Mouse (Mus musculus) heart, embryonic 10.5 days (tissue): ENCODE measurements around the gene Clstn2. TPM values are rescaled to one million over a fixed set of nuclear protein-coding genes. Genes with fewer than 3 reads are reported as not detected.

Experiments
- DNase-seq: peaks from one replicate; pipeline ENCODE4 v3.0.0-alpha.2; 2017; ENCODE audit warnings: low spot score
- H3K27ac ChIP-seq: fragments of 300-500 bp; sonication (generic); 2 replicates; pipeline ENCODE4 v1.5.1; 2016; ENCODE audit warnings: mild to moderate bottlenecking
- H3K27me3 ChIP-seq: fragments of 300-500 bp; sonication (generic); 2 replicates; pipeline ENCODE4 v1.6.1; 2016; ENCODE audit warnings: mild to moderate bottlenecking; ENCODE audit not compliant: poor library complexity, insufficient read depth, severe bottlenecking
- H3K36me3 ChIP-seq: fragments of 300-500 bp; sonication (generic); 2 replicates; pipeline ENCODE4 v1.6.1; 2016; ENCODE audit warnings: mild to moderate bottlenecking, moderate library complexity
- H3K4me1 ChIP-seq: fragments of 300-500 bp; sonication (generic); 2 replicates; pipeline ENCODE4 v1.6.1; 2016; ENCODE audit warnings: mild to moderate bottlenecking
- H3K4me3 ChIP-seq: fragments of 300-500 bp; sonication (generic); 2 replicates; pipeline ENCODE4 v1.5.1; 2016; ENCODE audit warnings: mild to moderate bottlenecking, moderate library complexity
- H3K9me3 ChIP-seq: fragments of 300-500 bp; sonication (generic); 2 replicates; pipeline ENCODE4 v1.6.1; 2016; ENCODE audit warnings: mild to moderate bottlenecking, moderate library complexity
- WGBS: fragments of 180-500 bp; shearing (Covaris S2); methylation state at CpG from one replicate; pipeline ENCODE4 v1.1.7; 2016; 5-methylcytosine and 5-hydroxymethylcytosine counted together
- polyA plus RNA-seq: library from polyadenylated mRNA; unstranded; fragments of >200 nt; fragmentation: Nextera tagmentation; extraction: Ambion mirVana; gene quantifications from 2 replicates; pipeline ENCODE4 v1.2.1, GENCODE M21; 2016

Clstn2 gene
- polyA plus RNA-seq, 1 experiment from 2014 or later, result 1.6 TPM

GRCm38 (mm10) chr9:97439872-97440636 is 592.9 kb downstream of the Clstn2 start:
- 0 out of 2 replicates have a peak, but pooled peaks cover 2% of the 10 kb centered on the region for H3K27me3 ChIP-seq
- H3K36me3 ChIP-seq, result no peaks in the 10 kb centered on the region
- H3K4me3 ChIP-seq, result no peak overlapping the region
- DNase-seq, result no peak
- 86% methylated on average over 7 of the region's 7 CpGs for WGBS
- no peak overlapping the region for H3K27ac ChIP-seq
- no peaks in the 10 kb centered on the region for H3K9me3 ChIP-seq
- no peaks in the 10 kb centered on the region for H3K4me1 ChIP-seq

DNA sequence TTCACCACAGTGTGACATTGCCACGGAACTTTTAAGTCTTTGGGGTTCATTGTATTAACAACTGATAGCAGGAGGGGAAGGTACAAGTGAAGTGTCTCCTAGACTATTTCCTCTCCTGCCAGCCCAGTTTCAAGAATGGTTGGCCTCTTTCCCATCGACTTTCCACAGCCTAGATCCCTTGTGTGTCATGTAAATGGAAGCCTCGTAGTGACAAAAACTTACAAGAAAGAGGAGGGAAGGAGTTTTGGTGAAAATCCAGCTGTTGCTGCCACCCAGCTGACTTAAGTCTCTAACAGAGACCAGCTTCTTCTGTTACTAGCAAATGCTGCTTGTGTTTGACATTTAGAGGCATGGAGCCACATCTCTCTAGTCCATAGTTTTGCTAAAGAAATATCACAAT is 598.3 kb downstream of the Clstn2 start:
- H3K4me1 ChIP-seq, result no peaks in the 10 kb centered on the region
- no peaks in the 10 kb centered on the region for H3K36me3 ChIP-seq
- no peak overlapping the region for H3K27ac ChIP-seq
- WGBS, result 60% methylated on average over 3 of the region's 3 CpGs
- no peak overlapping the region for H3K4me3 ChIP-seq
- no peak for DNase-seq
- 0 out of 2 replicates have a peak, but pooled peaks cover 2% of the 10 kb centered on the region for H3K27me3 ChIP-seq
- no peaks in the 10 kb centered on the region for H3K9me3 ChIP-seq

DNA sequence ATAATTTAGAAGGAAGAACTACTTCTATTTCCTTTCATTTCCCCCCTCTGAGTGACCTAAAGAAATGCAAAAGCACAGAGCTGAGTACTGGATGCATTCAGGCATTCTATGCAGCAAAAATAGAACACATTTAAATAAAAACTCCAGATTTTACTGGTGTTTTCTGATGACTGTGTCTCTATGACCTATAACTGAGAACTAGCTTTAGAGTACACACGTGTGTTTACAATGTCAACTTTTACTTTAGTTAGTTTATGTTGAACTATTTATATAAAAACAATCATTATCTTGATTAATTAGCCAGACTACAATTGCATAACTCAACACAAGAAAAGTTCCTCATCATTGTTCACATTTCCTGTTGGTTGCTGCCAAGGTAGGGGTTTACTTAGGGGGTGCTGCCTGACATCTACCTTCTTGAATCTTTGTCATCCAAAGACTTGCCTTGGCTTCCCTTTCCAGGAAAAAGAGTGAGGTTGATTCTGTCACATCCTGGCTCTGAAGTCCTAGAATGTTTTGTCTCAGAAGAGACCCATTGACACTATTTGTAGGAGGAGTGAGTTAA is 603.0 kb downstream of the Clstn2 start:
- Histone ChIP-seq H3K4me1 (no peaks in the 10 kb centered on the region), H3K4me3 (no peak overlapping the region), H3K9me3 (no peaks in the 10 kb centered on the region), H3K27me3 (no peaks in the 10 kb centered on the region), H3K27ac (no peak overlapping the region), H3K36me3 (no peaks in the 10 kb centered on the region)
- WGBS, result 73% methylated on average over 1 of the region's 1 CpGs
- no peak for DNase-seq

DNA sequence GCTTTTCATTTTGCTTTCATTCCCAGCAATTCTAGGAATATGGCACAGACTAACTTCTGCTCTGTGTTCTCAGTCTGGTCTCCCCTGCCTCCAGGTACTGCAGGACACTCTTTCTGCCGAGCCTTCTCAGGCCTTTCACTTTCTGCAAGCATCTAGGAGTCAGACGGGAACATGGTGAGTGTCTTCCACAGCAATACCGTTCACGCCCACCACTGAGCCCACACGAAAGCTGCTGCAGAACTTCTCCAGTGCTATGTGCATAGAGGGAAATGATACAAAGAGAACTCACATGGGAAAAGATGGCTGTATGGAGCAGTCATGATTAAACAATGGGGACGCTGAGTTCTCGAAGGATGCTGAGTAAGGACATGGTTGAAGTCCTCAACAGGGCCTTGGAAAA is 604.9 kb downstream of the Clstn2 start:
- 80% methylated on average over 7 of the region's 7 CpGs for WGBS
- no peaks in the 10 kb centered on the region for H3K9me3 ChIP-seq
- DNase-seq, result no peak
- H3K4me3 ChIP-seq, result no peak overlapping the region
- H3K27ac ChIP-seq, result no peak overlapping the region
- H3K27me3 ChIP-seq, result no peaks in the 10 kb centered on the region
- H3K4me1 ChIP-seq, result no peaks in the 10 kb centered on the region
- H3K36me3 ChIP-seq, result no peaks in the 10 kb centered on the region

GRCm38 (mm10) chr9:97420896-97421295 is 612.1 kb downstream of the Clstn2 start:
- Histone ChIP-seq H3K4me1 (no peaks in the 10 kb centered on the region), H3K36me3 (no peaks in the 10 kb centered on the region)
- no peak for DNase-seq

DNA sequence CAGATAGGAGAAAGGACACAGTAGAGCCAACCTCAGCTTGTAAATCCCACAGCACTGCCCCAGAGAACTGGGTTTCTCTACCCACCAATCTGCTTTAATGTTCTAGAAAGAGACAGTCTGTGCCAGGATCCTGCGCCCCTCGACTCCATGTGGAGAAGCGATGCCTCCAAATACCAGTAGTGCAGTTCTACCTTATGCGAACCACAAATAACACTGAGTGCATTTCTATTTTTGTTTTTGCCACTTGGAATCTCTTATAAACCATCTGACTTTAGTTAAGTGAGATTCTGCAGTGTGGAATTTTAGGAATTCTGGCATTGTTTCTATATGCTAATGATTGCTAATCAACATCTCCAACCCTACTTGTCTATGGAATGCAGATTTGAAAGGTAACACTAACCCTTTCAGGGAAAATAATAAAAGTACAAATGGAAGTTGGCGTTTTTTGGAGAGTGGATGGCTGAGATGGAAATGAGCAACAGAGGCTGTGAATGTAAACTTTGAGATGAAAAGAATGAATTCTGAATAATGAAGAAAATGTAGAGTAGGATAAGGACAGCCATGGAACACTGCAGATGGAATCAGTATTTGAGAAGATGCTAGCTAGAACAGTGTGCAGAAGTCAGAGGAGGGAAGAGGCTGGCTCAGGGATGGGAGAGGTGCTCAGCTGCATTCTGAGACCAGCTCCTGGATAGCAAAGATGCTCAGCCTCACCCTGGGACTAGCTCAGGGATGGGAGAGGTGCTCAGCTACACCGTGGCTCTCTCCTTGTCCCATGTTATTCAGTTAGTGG is 617.9 kb downstream of the Clstn2 start:
- 79% methylated on average over 6 of the region's 6 CpGs for WGBS
- Histone ChIP-seq H3K4me3 (no peak overlapping the region), H3K36me3 (no peaks in the 10 kb centered on the region), H3K27me3 (no peaks in the 10 kb centered on the region), H3K27ac (no peak overlapping the region), H3K9me3 (no peaks in the 10 kb centered on the region), H3K4me1 (no peaks in the 10 kb centered on the region)
- DNase-seq, result no peak

More at GRCm38 (mm10) chr9:97420896-97421295, 612.1 kb downstream of the Clstn2 start:
- no peak overlapping the region for H3K27ac ChIP-seq
- no peak overlapping the region for H3K4me3 ChIP-seq
- WGBS, result 52% methylated on average over 5 of the region's 5 CpGs
- no peaks in the 10 kb centered on the region for H3K9me3 ChIP-seq
- H3K27me3 ChIP-seq, result no peaks in the 10 kb centered on the region

DNA sequence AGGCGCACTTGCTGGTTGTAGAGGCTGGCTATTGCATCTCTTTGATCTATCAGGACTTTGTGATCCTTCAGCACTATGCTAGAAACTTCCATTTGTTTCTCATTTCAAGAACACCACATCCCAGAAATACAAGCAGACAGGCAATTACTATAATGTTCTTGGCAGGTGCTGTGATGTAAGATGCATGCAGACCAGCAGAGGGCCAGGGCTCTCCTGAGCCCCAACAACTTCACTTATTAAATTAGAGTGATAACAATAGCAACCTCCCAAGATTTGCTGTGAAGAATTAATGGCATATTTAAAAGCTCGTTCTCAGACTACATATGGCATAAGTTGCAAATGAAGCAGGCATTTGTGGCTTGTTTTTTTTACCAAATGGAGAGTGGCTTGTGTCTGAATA is 624.8 kb downstream of the Clstn2 start:
- Histone ChIP-seq H3K36me3 (no peaks in the 10 kb centered on the region), H3K4me3 (no peak overlapping the region), H3K27ac (no peak overlapping the region), H3K9me3 (no peaks in the 10 kb centered on the region), H3K27me3 (no peaks in the 10 kb centered on the region), H3K4me1 (no peaks in the 10 kb centered on the region)
- DNase-seq, result no peak
- 84% methylated on average over 2 of the region's 2 CpGs for WGBS
